Mouse (Mus musculus) intestine, postnatal 0 days (tissue): ENCODE measurements at regions not wholly inside any gene's neighbourhood (a gene's known extent, or its start where the extent isn't known, plus 50 kb on each side); places are given as distances from the start of the nearest gene placed in this dataset.

Experiments
- ATAC-seq: fragments of 200-750 bp; cut with Nextera tagmentation; 2 replicates; pipeline ENCODE4 v1.8.0; 2017; ENCODE audit warnings: mild to moderate bottlenecking, moderate TSS enrichment, moderate library complexity
- H3K27ac ChIP-seq: fragments of 300-500 bp; sonication (generic); 2 replicates; pipeline ENCODE4 v1.5.1; 2014; ENCODE audit warnings: mild to moderate bottlenecking, low read depth, low read length, moderate library complexity
- H3K27me3 ChIP-seq: fragments of 300-500 bp; sonication (generic); replicated peaks from 2 replicates; pipeline ENCODE4 v1.6.1; 2014; ENCODE audit warnings: low read length, mixed read lengths; ENCODE audit not compliant: control insufficient read depth, insufficient read depth
- H3K36me3 ChIP-seq: fragments of 300-500 bp; sonication (generic); 2 replicates; pipeline ENCODE4 v1.6.1; 2014; ENCODE audit warnings: mild to moderate bottlenecking, moderate library complexity; ENCODE audit not compliant: control insufficient read depth, insufficient read depth
- H3K4me1 ChIP-seq: fragments of 300-500 bp; sonication (generic); replicated peaks from 2 replicates; pipeline ENCODE4 v1.6.1; 2014; ENCODE audit warnings: antibody characterized with exemption, low read length, mixed read lengths; ENCODE audit not compliant: control insufficient read depth, insufficient read depth
- H3K4me2 ChIP-seq: fragments of 300-500 bp; sonication (generic); replicated peaks from 2 replicates; pipeline ENCODE4 v1.6.1; 2014; ENCODE audit warnings: low read depth, mild to moderate bottlenecking, moderate library complexity
- H3K4me3 ChIP-seq: fragments of 300-500 bp; sonication (generic); 2 replicates; pipeline ENCODE4 v1.5.1; 2014; ENCODE audit warnings: low read depth, low read length
- H3K9ac ChIP-seq: fragments of 300-500 bp; sonication (generic); 2 replicates; pipeline ENCODE4 v1.6.1; 2014; ENCODE audit warnings: mild to moderate bottlenecking, low read depth, low read length
- H3K9me3 ChIP-seq: fragments of 300-500 bp; sonication (generic); 2 replicates; pipeline ENCODE4 v1.6.1; 2016; ENCODE audit warnings: mixed run types; ENCODE audit not compliant: control insufficient read depth
- CTCF ChIP-seq: sonication (generic); IDR thresholded peaks from 2 replicates; pipeline ENCODE4 v1.5.1; 2016; ENCODE audit warnings: low read depth, mild to moderate bottlenecking, control low read depth, antibody characterized with exemption, moderate library complexity
- WGBS: fragments of 180-500 bp; shearing (Covaris S2); extraction: QIAGEN DNeasy Blood & Tissue Kit; methylation state at CpG from one replicate; pipeline ENCODE4 v1.1.7; 2014; 5-methylcytosine and 5-hydroxymethylcytosine counted together

DNA sequence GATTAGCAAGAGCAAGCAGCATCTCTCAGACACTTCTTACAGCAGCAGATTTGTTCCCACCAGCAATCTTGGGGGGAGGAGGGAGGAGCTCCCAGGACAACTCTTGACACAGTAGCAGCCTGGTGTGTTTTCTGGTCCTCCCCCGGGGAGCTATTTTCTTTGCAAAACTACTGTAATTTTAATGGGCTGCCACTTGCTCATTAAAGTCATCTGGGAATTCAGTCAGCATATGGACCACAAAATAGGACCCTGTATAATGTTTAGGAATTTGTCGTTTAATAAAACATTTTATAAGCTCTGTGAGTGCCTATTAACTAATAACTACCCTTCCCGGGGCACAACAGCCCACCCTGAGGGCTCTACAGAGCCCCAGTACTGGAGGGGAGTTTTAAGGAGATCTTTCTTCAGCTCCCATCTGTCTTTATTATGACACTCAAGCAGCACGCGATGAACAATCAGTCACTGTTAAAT lies 380.0 kb upstream of the Nfe2l3 start:
- H3K9me3 ChIP-seq, result no peaks in the 10 kb centered on the region
- H3K4me2 ChIP-seq, result no peak overlapping the region
- TF ChIP-seq CTCF, result no peak
- 61% methylated on average over 5 of the region's 5 CpGs for WGBS
- no peak overlapping the region for H3K27ac ChIP-seq
- no peaks in the 10 kb centered on the region for H3K4me1 ChIP-seq
- 0 out of 2 replicates have a peak, but pooled peaks cover 2% of the 10 kb centered on the region for H3K27me3 ChIP-seq
- H3K4me3 ChIP-seq, result no peak overlapping the region
- H3K36me3 ChIP-seq, result no peaks in the 10 kb centered on the region
- no peak overlapping the region for H3K9ac ChIP-seq
- no peak for ATAC-seq

GRCm38 (mm10) chr6:51057229-51057628 lies 375.2 kb upstream of the Nfe2l3 start:
- H3K36me3 ChIP-seq, result no peaks in the 10 kb centered on the region
- no peak overlapping the region for H3K27ac ChIP-seq
- no peaks in the 10 kb centered on the region for H3K9me3 ChIP-seq
- no peak overlapping the region for H3K4me2 ChIP-seq
- H3K9ac ChIP-seq, result no peak overlapping the region
- no peak for TF ChIP-seq CTCF
- H3K4me3 ChIP-seq, result no peak overlapping the region
- ATAC-seq, result no peak
- no peaks in the 10 kb centered on the region for H3K4me1 ChIP-seq
- H3K27me3 ChIP-seq, result 0 out of 2 replicates have a peak, but pooled peaks cover 2% of the 10 kb centered on the region
- WGBS, result 36% methylated on average over 7 of the region's 7 CpGs

DNA sequence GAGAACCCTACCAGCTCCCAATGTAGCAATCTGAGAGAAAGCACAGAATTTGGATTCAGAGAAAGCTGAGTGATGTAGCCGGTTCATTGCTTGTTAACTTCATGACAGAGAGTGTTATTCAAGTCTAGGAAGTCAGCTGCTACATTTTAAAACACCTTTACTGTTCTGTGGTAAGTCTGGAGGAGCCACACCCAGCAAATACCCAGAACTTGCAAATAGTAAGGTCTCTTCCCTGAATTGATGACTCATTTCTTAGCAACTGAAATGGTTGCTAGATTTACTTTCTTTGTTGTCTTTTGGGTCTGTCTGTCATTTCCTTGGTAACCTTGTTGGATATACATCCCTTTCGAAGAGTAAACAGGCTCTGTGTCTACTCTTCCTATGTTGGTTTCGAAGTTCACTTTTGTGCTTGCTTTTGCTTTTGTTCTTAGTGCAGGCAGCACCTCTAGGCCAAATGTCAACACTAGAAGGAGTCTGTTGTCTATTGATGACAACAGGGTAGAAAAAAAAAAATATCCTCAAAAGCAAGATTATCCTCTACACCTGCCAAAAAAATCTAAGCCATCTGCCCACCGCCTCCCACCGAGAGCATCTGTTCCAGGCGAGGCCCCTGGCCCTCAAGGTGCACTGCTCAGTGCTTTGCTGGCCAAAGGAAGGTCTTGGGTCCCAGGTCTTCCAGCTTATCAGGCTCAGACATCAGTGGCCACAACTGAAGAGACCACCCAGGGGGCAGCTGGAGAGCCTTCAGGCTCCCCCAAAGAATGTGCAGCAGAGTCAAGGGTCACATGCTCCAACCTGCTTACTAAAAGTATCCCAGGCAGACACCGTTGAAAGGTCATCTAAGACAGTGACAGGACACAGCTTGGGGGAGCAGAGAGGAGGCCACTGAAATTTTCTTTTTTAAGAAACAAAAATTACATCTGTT lies 372.3 kb upstream of the Nfe2l3 start:
- Histone ChIP-seq H3K9me3 (no peaks in the 10 kb centered on the region), H3K4me3 (no peak overlapping the region), H3K4me2 (no peak overlapping the region), H3K27ac (no peak overlapping the region), H3K4me1 (no peaks in the 10 kb centered on the region), H3K27me3 (no peaks in the 10 kb centered on the region), H3K9ac (no peak overlapping the region), H3K36me3 (no peaks in the 10 kb centered on the region)
- TF ChIP-seq CTCF, result no peak
- no peak for ATAC-seq
- WGBS, result 63% methylated on average over 7 of the region's 7 CpGs

- H3K27ac ChIP-seq, result no peak overlapping the region
- no peaks in the 10 kb centered on the region for H3K4me1 ChIP-seq
- no peak for ATAC-seq
- no peak overlapping the region for H3K4me2 ChIP-seq
- WGBS, result 74% methylated on average over 17 of the region's 17 CpGs
- H3K4me3 ChIP-seq, result no peak overlapping the region
- H3K9ac ChIP-seq, result no peak overlapping the region
- H3K36me3 ChIP-seq, result no peaks in the 10 kb centered on the region
- H3K9me3 ChIP-seq, result no peaks in the 10 kb centered on the region
- H3K27me3 ChIP-seq, result no peaks in the 10 kb centered on the region
- TF ChIP-seq CTCF, result no peak
Observed at GRCm38 (mm10) chr6:51060848-51061535, 371.5 kb upstream of the Nfe2l3 start.

DNA sequence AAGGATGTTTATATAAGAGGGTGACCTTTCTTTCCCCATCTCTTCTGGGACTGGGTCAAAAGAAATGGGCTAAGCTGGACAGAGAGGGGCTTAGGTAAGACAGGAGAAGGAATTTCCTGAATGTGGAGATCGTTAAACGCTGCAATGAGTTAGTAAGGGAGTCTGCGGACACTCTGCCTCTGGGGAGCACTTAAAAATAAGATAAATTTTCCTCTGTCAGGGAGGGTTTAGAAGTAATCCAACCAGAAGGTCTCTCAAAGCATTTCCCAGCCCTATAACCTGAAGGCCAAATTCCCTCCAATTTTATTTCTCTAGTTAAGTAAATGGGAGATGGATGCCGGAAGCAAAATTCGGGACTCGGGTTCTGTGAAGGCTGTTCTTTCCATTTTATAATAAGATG lies 367.3 kb upstream of the Nfe2l3 start:
- ATAC-seq, result no peak
- H3K27me3 ChIP-seq, result no peaks in the 10 kb centered on the region
- H3K4me2 ChIP-seq, result no peak overlapping the region
- WGBS, result 65% methylated on average over 6 of the region's 6 CpGs
- no peaks in the 10 kb centered on the region for H3K36me3 ChIP-seq
- no peak overlapping the region for H3K9ac ChIP-seq
- no peak overlapping the region for H3K27ac ChIP-seq
- no peaks in the 10 kb centered on the region for H3K4me1 ChIP-seq
- no peak overlapping the region for H3K4me3 ChIP-seq
- H3K9me3 ChIP-seq, result no peaks in the 10 kb centered on the region
- TF ChIP-seq CTCF, result no peak

- H3K4me3 ChIP-seq, result no peak overlapping the region
- no peaks in the 10 kb centered on the region for H3K4me1 ChIP-seq
- no peak for ATAC-seq
- no peak overlapping the region for H3K4me2 ChIP-seq
- H3K27ac ChIP-seq, result no peak overlapping the region
- H3K27me3 ChIP-seq, result no peaks in the 10 kb centered on the region
- H3K9me3 ChIP-seq, result no peaks in the 10 kb centered on the region
- no peaks in the 10 kb centered on the region for H3K36me3 ChIP-seq
- TF ChIP-seq CTCF, result no peak
- 90% methylated on average over 11 of the region's 11 CpGs for WGBS
- no peak overlapping the region for H3K9ac ChIP-seq
Observed at GRCm38 (mm10) chr6:51067332-51067731, 365.1 kb upstream of the Nfe2l3 start.
